Mouse (Mus musculus): Measurements from ENCODE around the gene Hyal1. TPM values are rescaled to one million over a fixed set of nuclear protein-coding genes. Genes with fewer than 3 reads are reported as not detected.

Gene Hyal1
- polyA plus RNA-seq, 1 experiment = 13.9 TPM

- no peak for TF ChIP-seq CTCF (IDR thresholded peaks at IDR 0.05; ENCODE audit: borderline replicate concordance, insufficient read depth, low read length)
- peak; percentile 70 for TF ChIP-seq POLR2A (IDR thresholded peaks at IDR 0.05; ENCODE audit: low read depth, low read length)
- Histone ChIP-seq H3K27ac (ENCODE audit: insufficient read depth, low read length) (no peak within 1 kb of the TSS), H3K4me3 (ENCODE audit: insufficient read depth, low read length) (peak within 1 kb of the TSS; percentile 62), H3K4me1 (ENCODE audit: control insufficient read depth, insufficient read depth, low read length) (peaks cover 4% of the 10 kb centered on the region; the same call in 1 of the 2 replicates)
Measured at GRCm38 (mm10) chr9:107541474-107542351, 35.0 kb upstream of the Hyal1 start, which contains the start of the genes Cyb561d2 and Nprl2. Gene Cyb561d2, minus strand, starts transcription at chr9:107542193. Gene Nprl2, plus strand, starts transcription at chr9:107542226.

- Histone ChIP-seq H3K4me3 (ENCODE audit: insufficient read depth, low read length) (peak overlapping the region; percentile 62), H3K4me1 (ENCODE audit: control insufficient read depth, insufficient read depth, low read length) (0 out of 2 replicates have a peak, but pooled peaks cover 3% of the 10 kb centered on the region), H3K27ac (ENCODE audit: insufficient read depth, low read length) (no peak overlapping the region)
- no peak for TF ChIP-seq CTCF (IDR thresholded peaks at IDR 0.05; ENCODE audit: borderline replicate concordance, insufficient read depth, low read length)
- TF ChIP-seq POLR2A (IDR thresholded peaks at IDR 0.05; ENCODE audit: low read depth, low read length) = no peak
Measured at GRCm38 (mm10) chr9:107542352-107542686, 34.4 kb upstream of the Hyal1 start.

GRCm38 (mm10) chr9:107542721-107543120 is 34.0 kb upstream of the Hyal1 start:
- H3K4me1 ChIP-seq (ENCODE audit: control insufficient read depth, insufficient read depth, low read length) = 0 out of 2 replicates have a peak, but pooled peaks cover 3% of the 10 kb centered on the region
- H3K4me3 ChIP-seq (ENCODE audit: insufficient read depth, low read length) = peak overlapping the region; percentile 62
- no peak overlapping the region for H3K27ac ChIP-seq (ENCODE audit: insufficient read depth, low read length)
- TF ChIP-seq CTCF (IDR thresholded peaks at IDR 0.05; ENCODE audit: borderline replicate concordance, insufficient read depth, low read length) (no peak), POLR2A (IDR thresholded peaks at IDR 0.05; ENCODE audit: low read depth, low read length) (no peak)

- no peak overlapping the region for H3K27ac ChIP-seq (ENCODE audit: insufficient read depth, low read length)
- TF ChIP-seq CTCF (IDR thresholded peaks at IDR 0.05; ENCODE audit: borderline replicate concordance, insufficient read depth, low read length) = no peak
- TF ChIP-seq POLR2A (IDR thresholded peaks at IDR 0.05; ENCODE audit: low read depth, low read length) = no peak
- 0 out of 2 replicates have a peak, but pooled peaks cover 3% of the 10 kb centered on the region for H3K4me1 ChIP-seq (ENCODE audit: control insufficient read depth, insufficient read depth, low read length)
- H3K4me3 ChIP-seq (ENCODE audit: insufficient read depth, low read length) = no peak overlapping the region
Measured at GRCm38 (mm10) chr9:107543299-107543698, 33.4 kb upstream of the Hyal1 start.

- H3K4me3 ChIP-seq (ENCODE audit: insufficient read depth, low read length) = no peak overlapping the region
- 0 out of 2 replicates have a peak, but pooled peaks cover 3% of the 10 kb centered on the region for H3K4me1 ChIP-seq (ENCODE audit: control insufficient read depth, insufficient read depth, low read length)
- no peak for TF ChIP-seq CTCF (IDR thresholded peaks at IDR 0.05; ENCODE audit: borderline replicate concordance, insufficient read depth, low read length)
- no peak for TF ChIP-seq POLR2A (IDR thresholded peaks at IDR 0.05; ENCODE audit: low read depth, low read length)
- H3K27ac ChIP-seq (ENCODE audit: insufficient read depth, low read length) = no peak overlapping the region
Measured at GRCm38 (mm10) chr9:107544196-107544700, 32.5 kb upstream of the Hyal1 start.

GRCm38 (mm10) chr9:107544729-107545128 is 32.0 kb upstream of the Hyal1 start:
- Histone ChIP-seq H3K4me3 (ENCODE audit: insufficient read depth, low read length) (no peak overlapping the region), H3K4me1 (ENCODE audit: control insufficient read depth, insufficient read depth, low read length) (0 out of 2 replicates have a peak, but pooled peaks cover 3% of the 10 kb centered on the region), H3K27ac (ENCODE audit: insufficient read depth, low read length) (no peak overlapping the region)
- TF ChIP-seq POLR2A (IDR thresholded peaks at IDR 0.05; ENCODE audit: low read depth, low read length) (no peak), CTCF (IDR thresholded peaks at IDR 0.05; ENCODE audit: borderline replicate concordance, insufficient read depth, low read length) (no peak)

GRCm38 (mm10) chr9:107545199-107545598 is 31.5 kb upstream of the Hyal1 start:
- Histone ChIP-seq H3K4me3 (ENCODE audit: insufficient read depth, low read length) (no peak overlapping the region), H3K4me1 (ENCODE audit: control insufficient read depth, insufficient read depth, low read length) (0 out of 2 replicates have a peak, but pooled peaks cover 3% of the 10 kb centered on the region), H3K27ac (ENCODE audit: insufficient read depth, low read length) (no peak overlapping the region)
- no peak for TF ChIP-seq POLR2A (IDR thresholded peaks at IDR 0.05; ENCODE audit: low read depth, low read length)
- TF ChIP-seq CTCF (IDR thresholded peaks at IDR 0.05; ENCODE audit: borderline replicate concordance, insufficient read depth, low read length) = no peak

GRCm38 (mm10) chr9:107545602-107546001 is 31.1 kb upstream of the Hyal1 start:
- Histone ChIP-seq H3K27ac (ENCODE audit: insufficient read depth, low read length) (no peak overlapping the region), H3K4me1 (ENCODE audit: control insufficient read depth, insufficient read depth, low read length) (0 out of 2 replicates have a peak, but pooled peaks cover 3% of the 10 kb centered on the region), H3K4me3 (ENCODE audit: insufficient read depth, low read length) (no peak overlapping the region)
- TF ChIP-seq POLR2A (IDR thresholded peaks at IDR 0.05; ENCODE audit: low read depth, low read length) = no peak
- TF ChIP-seq CTCF (IDR thresholded peaks at IDR 0.05; ENCODE audit: borderline replicate concordance, insufficient read depth, low read length) = peak; percentile 75

- Histone ChIP-seq H3K27ac (ENCODE audit: insufficient read depth, low read length) (no peak within 1 kb of the TSS), H3K4me1 (ENCODE audit: control insufficient read depth, insufficient read depth, low read length) (no peaks in the 10 kb centered on the region; the same call in 1 of the 2 replicates), H3K4me3 (ENCODE audit: insufficient read depth, low read length) (no peak within 1 kb of the TSS)
- TF ChIP-seq POLR2A (IDR thresholded peaks at IDR 0.05; ENCODE audit: low read depth, low read length) = no peak
- TF ChIP-seq CTCF (IDR thresholded peaks at IDR 0.05; ENCODE audit: borderline replicate concordance, insufficient read depth, low read length) = no peak
Measured at GRCm38 (mm10) chr9:107547026-107547425, 29.7 kb upstream of the Hyal1 start, which contains the start of gene Zmynd10. Gene Zmynd10, plus strand, starts transcription at chr9:107547298.

All from embryonic fibroblast, embryonic 13.5 days (primary cell).